In genomic region chr2:147415037-147415436, GRCm38 (mm10) we compare ENCODE assay signal across 25 mouse cellular contexts. TPM values are rescaled to one million over a fixed set of nuclear protein-coding genes. Genes with fewer than 3 reads are reported as not detected.
"Had no signal": no experiment of that assay in that cellular context is flagged by ENCODE, and none has a peak within 500 bp of the region (broad histone marks: within the 10 kb centered on the region; RNA-seq: fewer than 3 reads in every experiment).

No protein-coding gene starts in this region.

- H3K4me2 ChIP-seq: limb, embryonic 13.5 days; liver, embryonic 12.5 days; liver, embryonic 15.5 days; lung, embryonic 15.5 days; midbrain, embryonic 12.5 days; neural tube, embryonic 12.5 days; stomach, embryonic 15.5 days had no signal

- H3K9me3 ChIP-seq: limb, embryonic 10.5 days; limb, embryonic 13.5 days; liver, embryonic 12.5 days; liver, embryonic 15.5 days; lung, embryonic 15.5 days; megakaryocyte, embryonic 14.5 days; midbrain, embryonic 12.5 days; neural tube, embryonic 12.5 days; stomach, embryonic 15.5 days had no signal

- H3K4me3 ChIP-seq: limb, embryonic 10.5 days; limb, embryonic 13.5 days; liver, embryonic 12.5 days; liver, embryonic 15.5 days; lung, embryonic 15.5 days; megakaryocyte, embryonic 14.5 days; midbrain, embryonic 12.5 days; neural tube, embryonic 12.5 days; stomach, embryonic 15.5 days had no signal

- ATAC-seq: intestine, embryonic 16.5 days; liver, embryonic 12.5 days; midbrain, embryonic 16.5 days had no signal

- H3K27ac ChIP-seq: limb, embryonic 10.5 days; limb, embryonic 13.5 days; liver, embryonic 12.5 days; liver, embryonic 15.5 days; lung, embryonic 15.5 days; midbrain, embryonic 12.5 days; neural tube, embryonic 12.5 days; stomach, embryonic 15.5 days had no signal

- H3K9ac ChIP-seq: limb, embryonic 13.5 days; liver, embryonic 12.5 days; liver, embryonic 15.5 days; lung, embryonic 15.5 days; midbrain, embryonic 12.5 days; neural tube, embryonic 12.5 days; stomach, embryonic 15.5 days had no signal

- H3K27me3 ChIP-seq: liver, embryonic 12.5 days; liver, embryonic 15.5 days; lung, embryonic 15.5 days; megakaryocyte, embryonic 14.5 days; midbrain, embryonic 12.5 days; neural tube, embryonic 12.5 days; stomach, embryonic 15.5 days had no signal

- DNase-seq: kidney, adult 18-20 months; kidney, postnatal 25 days; liver; lung, adult 18-20 months; lung, postnatal 10 days; lung, postnatal 36 days; retina, postnatal 1 day; right cerebral cortex, postnatal 25 days; spleen, adult 18-20 months; thymus, adult 18-20 months; thymus, postnatal 36 days had no signal

- H3K4me1 ChIP-seq: limb, embryonic 13.5 days; liver, embryonic 12.5 days; liver, embryonic 15.5 days; lung, embryonic 15.5 days; megakaryocyte, embryonic 14.5 days; midbrain, embryonic 12.5 days; neural tube, embryonic 12.5 days; stomach, embryonic 15.5 days had no signal

- H3K36me3 ChIP-seq: limb, embryonic 10.5 days; limb, embryonic 13.5 days; liver, embryonic 12.5 days; liver, embryonic 15.5 days; lung, embryonic 15.5 days; midbrain, embryonic 12.5 days; neural tube, embryonic 12.5 days; stomach, embryonic 15.5 days had no signal

RNA-seq across cellular contexts. Expression of gene Pax1, which starts 53.3 kb away (rescaled TPM):
- total RNA-seq: layer of hippocampus, postnatal 25 days; left cerebral cortex, postnatal 25 days; neutrophil, adult 5-6 weeks had no signal
- polyA plus RNA-seq: intestine, embryonic 16.5 days; liver, embryonic 12.5 days; liver, embryonic 15.5 days; midbrain, embryonic 16.5 days; stomach, embryonic 15.5 days had no signal
